Mouse (Mus musculus) heart, adult 2 months (tissue): ENCODE measurements around the gene Ascc1. TPM values are rescaled to one million over a fixed set of nuclear protein-coding genes. Genes with fewer than 3 reads are reported as not detected.

ENCODE experiments used
- DNase-seq, 2 experiments: peaks; one replicate each; pipeline ENCODE4 v3.0.0; 2021
- H3K27ac ChIP-seq: fragments of 200-600 bp; 2 replicates; pipeline ENCODE4 v1.8.1; 2022
- H3K27me3 ChIP-seq: fragments of 200-500 bp; 2 replicates; pipeline ENCODE4 v1.6.1; 2012; ENCODE audit warnings: mild to moderate bottlenecking, low read length, inconsistent platforms, mixed read lengths; ENCODE audit not compliant: control insufficient read depth, insufficient read depth
- H3K36me3 ChIP-seq: fragments of 200-500 bp; 2 replicates; pipeline ENCODE4 v1.6.1; 2012; ENCODE audit warnings: low read length, inconsistent platforms; ENCODE audit not compliant: control insufficient read depth, insufficient read depth
- H3K4me1 ChIP-seq: fragments of 200-500 bp; 2 replicates; pipeline ENCODE4 v1.6.1; 2011; ENCODE audit warnings: low read length; ENCODE audit not compliant: control insufficient read depth, insufficient read depth
- H3K4me3 ChIP-seq: fragments of 200-600 bp; 2 replicates; pipeline ENCODE4 v1.8.1; 2022
- H3K79me2 ChIP-seq: fragments of 200-500 bp; replicated peaks from 2 replicates; pipeline ENCODE4 v1.6.1; 2012; ENCODE audit warnings: mild to moderate bottlenecking, inconsistent platforms, low read length, moderate library complexity, mixed read lengths; ENCODE audit not compliant: control insufficient read depth, insufficient read depth
- H3K9ac ChIP-seq: fragments of 200-500 bp; 2 replicates; pipeline ENCODE4 v1.6.1; 2012; ENCODE audit warnings: low read depth, mild to moderate bottlenecking, control low read depth, inconsistent platforms, low read length, mixed read lengths
- CTCF ChIP-seq: fragments of 200-600 bp; IDR thresholded peaks from 2 replicates; pipeline ENCODE4 v1.8.1; 2022; ENCODE audit warnings: antibody characterized with exemption, mild to moderate bottlenecking, moderate library complexity
- EP300 ChIP-seq: fragments of 200-500 bp; IDR thresholded peaks from 2 replicates; pipeline ENCODE4 v1.6.1; 2011; ENCODE audit warnings: low read depth, low read length, control low read depth; ENCODE audit not compliant: insufficient read depth
- POLR2A ChIP-seq: fragments of 200-500 bp; IDR thresholded peaks from 2 replicates; pipeline ENCODE4 v1.6.1; 2011; ENCODE audit warnings: mild to moderate bottlenecking, low read depth, low read length, control low read depth; ENCODE audit not compliant: insufficient read depth
- WGBS: fragments of 180-500 bp; shearing (Covaris S2); methylation state at CpG from one replicate; pipeline ENCODE4 v1.1.7; 2018; 5-methylcytosine and 5-hydroxymethylcytosine counted together
- intact Hi-C: fragments of 180-260 bp; cut with DNase I; formaldehyde crosslinking; loops from one replicate; pipeline ENCODE4 v1.15.1; 2025
- polyA plus RNA-seq: library from polyadenylated mRNA; depleted of rRNA; stranded (reverse); fragments of >200 nt; gene quantifications from 2 replicates; pipeline ENCODE4 v1.2.3, GENCODE M21; 2012
- total RNA-seq, 2 experiments: library from RNA; stranded (reverse); gene quantifications; 2 replicates each; pipeline ENCODE4 v1.2.3; 2021

Gene Ascc1
- total and polyA plus RNA-seq, 3 experiments, result 20.5 to 24.1 (median 22.5) TPM

- TF ChIP-seq EP300 (no peak), POLR2A (no peak), CTCF (no peak)
- no peaks in the 10 kb centered on the region for H3K4me1 ChIP-seq
- no peaks in the 10 kb centered on the region for H3K79me2 ChIP-seq
- H3K36me3 ChIP-seq, result no peaks in the 10 kb centered on the region
- no peak overlapping the region for H3K4me3 ChIP-seq
- intact Hi-C loops, result no loop called here
- WGBS, result 72% methylated on average over 7 of the region's 7 CpGs
- DNase-seq, result no peak
- no peak overlapping the region for H3K9ac ChIP-seq
- H3K27ac ChIP-seq, result no peak overlapping the region
- H3K27me3 ChIP-seq, result no peaks in the 10 kb centered on the region
Observed at GRCm38 (mm10) chr10:60118464-60118863, 115.9 kb downstream of the Ascc1 start.

- H3K27me3 ChIP-seq, result no peaks in the 10 kb centered on the region
Observed at GRCm38 (mm10) chr10:60120630-60121029, 118.0 kb downstream of the Ascc1 start.

GRCm38 (mm10) chr10:60124078-60124477 lies 121.5 kb downstream of the Ascc1 start:
- intact Hi-C loops, result no loop called here
- Histone ChIP-seq H3K79me2 (no peaks in the 10 kb centered on the region), H3K4me1 (no peaks in the 10 kb centered on the region), H3K4me3 (no peak overlapping the region), H3K27me3 (no peaks in the 10 kb centered on the region), H3K36me3 (no peaks in the 10 kb centered on the region), H3K27ac (no peak overlapping the region), H3K9ac (no peak overlapping the region)
- TF ChIP-seq POLR2A, result no peak
- peak; percentile 68 for TF ChIP-seq CTCF
- no peak for TF ChIP-seq EP300
- DNase-seq, result no peak
- 66% methylated on average over 6 of the region's 6 CpGs for WGBS

More at GRCm38 (mm10) chr10:60120630-60121029, 118.0 kb downstream of the Ascc1 start:
- TF ChIP-seq EP300 (no peak), POLR2A (no peak), CTCF (no peak)
- 88% methylated on average over 4 of the region's 4 CpGs for WGBS
- H3K27ac ChIP-seq, result no peak overlapping the region
- no peaks in the 10 kb centered on the region for H3K79me2 ChIP-seq
- intact Hi-C loops, result no loop called here
- H3K4me3 ChIP-seq, result no peak overlapping the region
- DNase-seq, result no peak
- H3K36me3 ChIP-seq, result no peaks in the 10 kb centered on the region
- no peak overlapping the region for H3K9ac ChIP-seq
- H3K4me1 ChIP-seq, result no peaks in the 10 kb centered on the region

GRCm38 (mm10) chr10:60125529-60126327 lies 123.1 kb downstream of the Ascc1 start:
- DNase-seq, result no peak
- H3K36me3 ChIP-seq, result no peaks in the 10 kb centered on the region
- H3K27ac ChIP-seq, result no peak overlapping the region
- H3K9ac ChIP-seq, result no peak overlapping the region
- intact Hi-C loops, result no loop called here
- H3K79me2 ChIP-seq, result no peaks in the 10 kb centered on the region
- 35% methylated on average over 21 of the region's 22 CpGs for WGBS
- no peaks in the 10 kb centered on the region for H3K4me1 ChIP-seq
- H3K4me3 ChIP-seq, result no peak overlapping the region
- no peaks in the 10 kb centered on the region for H3K27me3 ChIP-seq
- TF ChIP-seq POLR2A (no peak), CTCF (no peak), EP300 (no peak)

- H3K4me3 ChIP-seq, result no peak overlapping the region
- no peaks in the 10 kb centered on the region for H3K27me3 ChIP-seq
- no peaks in the 10 kb centered on the region for H3K79me2 ChIP-seq
- no peak overlapping the region for H3K27ac ChIP-seq
- H3K4me1 ChIP-seq, result no peaks in the 10 kb centered on the region
- no peaks in the 10 kb centered on the region for H3K36me3 ChIP-seq
- TF ChIP-seq EP300, result no peak
- TF ChIP-seq CTCF, result no peak
- no peak for TF ChIP-seq POLR2A
- DNase-seq, result peak in 1 of 2 experiments; percentile 44
- WGBS, result 65% methylated on average over 9 of the region's 9 CpGs
- intact Hi-C loops, result no loop called here
- H3K9ac ChIP-seq, result no peak overlapping the region
Observed at GRCm38 (mm10) chr10:60128287-60128686, 125.7 kb downstream of the Ascc1 start.

- no peaks in the 10 kb centered on the region for H3K4me1 ChIP-seq
- WGBS, result 84% methylated on average over 4 of the region's 4 CpGs
- no peak overlapping the region for H3K9ac ChIP-seq
- no peaks in the 10 kb centered on the region for H3K79me2 ChIP-seq
- no peak for TF ChIP-seq EP300
- TF ChIP-seq CTCF, result no peak
- no peak for TF ChIP-seq POLR2A
- intact Hi-C loops, result no loop called here
- DNase-seq, result no peak
- H3K27ac ChIP-seq, result no peak overlapping the region
- H3K36me3 ChIP-seq, result no peaks in the 10 kb centered on the region
- no peaks in the 10 kb centered on the region for H3K27me3 ChIP-seq
- no peak overlapping the region for H3K4me3 ChIP-seq
Observed at GRCm38 (mm10) chr10:60130504-60130903, 127.9 kb downstream of the Ascc1 start.
